Mouse (Mus musculus) MEL (cell line): Measurements from ENCODE around the gene H60b.
A peak's percentile ranks its signal among the peaks of the same experiment; 100 is the strongest.

Experiments used
- CHD1 ChIP-seq: IDR thresholded peaks from 2 replicates; pipeline ENCODE4 v1.6.1; 2012; ENCODE audit warnings: low read depth, mild to moderate bottlenecking, inconsistent platforms, low read length, improper control_type of control experiment
- CTCF ChIP-seq, 3 experiments: IDR thresholded peaks in 2 of 3; conservative IDR thresholded peaks in 1 of 3; 2 replicates each; pipeline ENCODE4 v1.5.1; 2011 to 2012; ENCODE audit warnings: low read length in 3 of 3, low read depth in 2 of 3, mild to moderate bottlenecking in 2 of 3, improper control_type of control experiment in 1 of 3, inconsistent platforms in 1 of 3, mixed read lengths in 1 of 3, moderate library complexity in 1 of 3; ENCODE audit not compliant: control insufficient read depth in 1 of 3, insufficient read depth in 1 of 3, poor library complexity in 1 of 3, severe bottlenecking in 1 of 3
- ELF1 ChIP-seq: IDR thresholded peaks from 2 replicates; pipeline ENCODE4 v1.6.1; 2014; ENCODE audit warnings: low read depth, mild to moderate bottlenecking, inconsistent platforms, low read length, improper control_type of control experiment, moderate library complexity
- MAFK ChIP-seq: IDR thresholded peaks from 2 replicates; pipeline ENCODE4 v1.6.1; 2011; ENCODE audit warnings: low read depth, mild to moderate bottlenecking, low read length, improper control_type of control experiment, borderline replicate concordance
- MAX ChIP-seq: IDR thresholded peaks from 2 replicates; pipeline ENCODE4 v1.6.1; 2011; ENCODE audit warnings: low read length, improper control_type of control experiment
- POLR2A ChIP-seq, 2 experiments: IDR thresholded peaks; 2 replicates each; pipeline ENCODE4 v1.6.1; 2011 to 2012; ENCODE audit warnings: low read length in 2 of 2, mild to moderate bottlenecking in 2 of 2, control low read depth in 1 of 2, improper control_type of control experiment in 1 of 2, low read depth in 1 of 2, moderate library complexity in 1 of 2; ENCODE audit not compliant: control insufficient read depth in 1 of 2, insufficient read depth in 1 of 2, poor library complexity in 1 of 2
- TBP ChIP-seq: IDR thresholded peaks from 2 replicates; pipeline ENCODE4 v1.8.0; 2011; ENCODE audit warnings: low read depth, low read length, improper control_type of control experiment
- ZKSCAN1 ChIP-seq: IDR thresholded peaks from 2 replicates; pipeline ENCODE4 v1.6.1; 2012; ENCODE audit warnings: low read depth, mild to moderate bottlenecking, inconsistent platforms, low read length, improper control_type of control experiment, moderate library complexity

DNA sequence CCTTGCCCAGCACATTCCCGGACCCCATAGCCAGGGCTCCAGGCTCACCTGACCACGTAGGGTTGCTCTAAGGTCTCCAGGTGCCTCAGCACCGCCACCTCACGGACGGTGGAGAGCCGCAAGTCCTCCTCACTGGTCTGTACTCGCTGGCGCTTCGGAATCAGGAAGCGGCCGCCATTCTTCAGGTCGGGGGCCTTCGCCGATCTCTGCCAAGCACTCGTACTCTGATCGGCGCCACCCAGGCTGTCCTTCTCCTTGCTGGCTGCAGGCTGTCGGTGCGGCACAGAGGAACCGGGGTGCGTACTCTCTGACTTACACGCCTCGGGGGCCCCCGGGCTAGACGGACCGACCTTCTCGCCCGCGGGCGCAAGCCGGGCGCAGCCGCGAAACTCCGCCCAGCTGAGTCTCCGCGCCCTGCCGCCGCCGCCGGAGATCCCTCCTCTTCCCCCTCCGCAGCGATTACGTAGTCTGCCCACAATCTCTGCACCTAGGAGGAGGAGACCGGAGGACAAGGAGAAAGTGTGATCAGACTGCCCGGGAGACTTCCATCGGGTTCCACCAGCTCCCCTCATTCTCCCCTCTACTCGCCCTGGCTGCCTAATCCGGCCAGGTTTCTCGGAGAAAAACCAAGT, 9.8 kb upstream of the H60b start:
- TF ChIP-seq MAX = no peak
- no peak for TF ChIP-seq CHD1
- peak; percentile 40; the same call in 1 of the 2 replicates for TF ChIP-seq ELF1
- peak in 2 of 3 experiments; percentile 26 to 31; a peak in 3 of 6 replicates for TF ChIP-seq CTCF (IDR thresholded peaks at IDR 0.05 in 2 of 3, conservative IDR thresholded peaks at IDR 0.05 in 1 of 3; ENCODE audit: control insufficient read depth in 1 of 3, insufficient read depth in 1 of 3, low read depth in 2 of 3, low read length in 3 of 3, poor library complexity in 1 of 3, severe bottlenecking in 1 of 3)
- no peak for TF ChIP-seq MAFK
- no peak for TF ChIP-seq TBP
- TF ChIP-seq POLR2A (IDR thresholded peaks at IDR 0.05; ENCODE audit: control insufficient read depth in 1 of 2, insufficient read depth in 1 of 2, low read depth in 1 of 2, low read length in 2 of 2, poor library complexity in 1 of 2) = peak; percentile 55 to 63; a peak in 3 of 4 replicates
- no peak for TF ChIP-seq ZKSCAN1
